Mouse (Mus musculus) gastrocnemius, adult 8-10 months (tissue): Measurements from ENCODE around the gene Nmnat3. TPM values are rescaled to one million over a fixed set of nuclear protein-coding genes. Genes with fewer than 3 reads are reported as not detected.

Experiments used
- total RNA-seq, 4 experiments: library from RNA; stranded (reverse); gene quantifications; 2 replicates each; pipeline ENCODE4 v1.2.4; 2022

Gene Nmnat3
- total RNA-seq, 4 experiments from 2014 or later, result 10.6 to 13.6 (median 12.0) TPM

Other genes with a start within 250 kb of the Nmnat3 start
- 1 to 10 TPM in 2 of 4 experiments, under 1 TPM in 2; 0.68 to 1.6 (median 1.1) TPM for gene Rbp1, start 135.5 kb downstream of the Nmnat3 start, total RNA-seq
- not detected for gene Rbp2, start 198.7 kb downstream of the Nmnat3 start, total RNA-seq